Mouse (Mus musculus) right cerebral cortex, postnatal 4 days (tissue): Measurements from ENCODE around the gene Agrp.

ENCODE experiments used
- DNase-seq: peaks from one replicate; pipeline ENCODE4 v3.0.0-alpha.2; 2022

Gene Agrp

DNA sequence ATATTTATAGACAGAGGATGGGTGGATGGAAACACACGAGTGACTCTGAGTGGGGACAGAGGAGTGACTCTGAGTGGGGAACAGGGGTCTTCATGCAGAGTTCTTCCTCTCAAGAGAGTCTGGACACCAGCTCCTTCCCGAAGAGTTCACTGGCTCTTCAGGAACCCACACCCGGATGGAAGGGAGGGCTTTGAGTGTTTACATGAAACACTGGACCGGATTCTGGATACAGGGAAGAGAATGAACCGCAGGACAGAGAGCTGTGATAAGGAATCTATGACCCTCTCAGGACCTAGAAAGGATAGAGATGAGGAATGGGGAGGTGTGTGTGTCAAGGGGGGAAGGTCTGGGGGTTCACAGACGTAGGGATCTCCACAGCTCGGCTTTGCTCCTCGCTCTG lies 119.8 kb downstream of the Agrp start:
- no peak for DNase-seq
